Mouse (Mus musculus): ENCODE measurements around the gene Fgfr2.
"Not testable (repeated sequence)": the region's sequence is repeated elsewhere in the genome, so short reads cannot be mapped to it uniquely, and the experiment has no call there.

Fgfr2 gene

GRCm38 (mm10) chr7:132443134-132443533 lies 680.0 kb downstream of the Fgfr2 start:
- no peak for DNase-seq (ENCODE audit: low spot score)

- not testable (repeated sequence) for DNase-seq (ENCODE audit: low spot score)
Measured at GRCm38 (mm10) chr7:132442133-132442763, 680.9 kb downstream of the Fgfr2 start.

- no peak for DNase-seq (ENCODE audit: low spot score)
Measured at GRCm38 (mm10) chr7:132439916-132440315, 683.2 kb downstream of the Fgfr2 start.

GRCm38 (mm10) chr7:132438060-132438459 lies 685.1 kb downstream of the Fgfr2 start:
- no peak for DNase-seq (ENCODE audit: low spot score)

DNA sequence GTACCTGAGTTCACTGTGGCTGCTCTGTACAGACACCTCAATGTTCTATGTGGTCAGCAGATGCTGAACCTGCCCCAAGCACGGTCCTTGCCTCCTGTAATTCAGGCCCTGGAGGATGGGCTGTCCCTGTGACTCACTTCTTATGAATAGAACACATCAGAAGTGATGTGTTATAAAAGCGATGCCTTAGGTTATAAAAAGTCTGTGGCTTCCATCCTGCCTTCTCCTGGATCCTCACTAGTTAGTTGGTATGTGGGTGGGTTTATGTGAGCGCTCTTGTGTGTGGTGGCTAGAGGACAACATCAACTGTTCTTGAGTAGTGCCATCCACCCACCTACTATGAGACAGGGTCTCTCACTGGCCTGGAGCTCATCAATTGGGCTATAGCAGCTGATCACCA lies 685.7 kb downstream of the Fgfr2 start:
- DNase-seq (ENCODE audit: low spot score), result no peak

DNA sequence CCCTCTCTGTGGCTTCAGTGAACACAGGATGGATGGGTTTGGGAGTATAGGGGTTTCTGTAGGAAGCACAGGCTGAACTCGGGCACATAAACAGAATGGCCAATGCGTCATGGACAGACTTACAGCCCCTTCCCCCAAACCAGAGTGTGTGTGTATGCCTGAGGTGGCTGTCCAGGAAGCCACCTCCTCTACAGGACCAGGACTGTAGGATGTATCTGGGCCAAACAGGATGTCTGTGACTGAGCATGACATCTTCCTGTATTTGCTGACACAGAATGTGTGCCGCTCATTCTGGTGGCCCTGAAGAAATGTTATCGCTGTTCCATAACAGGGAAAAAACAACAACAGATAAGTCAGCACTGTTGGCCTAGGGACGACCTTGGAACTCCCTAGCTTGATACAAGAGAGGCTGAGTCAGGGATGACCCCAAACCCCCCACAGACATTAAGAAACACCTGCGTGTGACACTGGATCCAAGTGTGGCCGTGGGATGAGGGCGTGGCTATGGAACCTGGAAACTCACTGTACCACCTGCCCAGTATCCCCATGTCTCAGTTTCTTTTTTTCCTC lies 687.6 kb downstream of the Fgfr2 start:
- DNase-seq (ENCODE audit: low spot score), result no peak

- DNase-seq (ENCODE audit: low spot score), result no peak
Measured at GRCm38 (mm10) chr7:132429324-132429723, 693.8 kb downstream of the Fgfr2 start.

GRCm38 (mm10) chr7:132428308-132428707 lies 694.8 kb downstream of the Fgfr2 start:
- no peak for DNase-seq (ENCODE audit: low spot score)

GRCm38 (mm10) chr7:132426069-132426468 lies 697.1 kb downstream of the Fgfr2 start:
- DNase-seq (ENCODE audit: low spot score), result no peak

DNA sequence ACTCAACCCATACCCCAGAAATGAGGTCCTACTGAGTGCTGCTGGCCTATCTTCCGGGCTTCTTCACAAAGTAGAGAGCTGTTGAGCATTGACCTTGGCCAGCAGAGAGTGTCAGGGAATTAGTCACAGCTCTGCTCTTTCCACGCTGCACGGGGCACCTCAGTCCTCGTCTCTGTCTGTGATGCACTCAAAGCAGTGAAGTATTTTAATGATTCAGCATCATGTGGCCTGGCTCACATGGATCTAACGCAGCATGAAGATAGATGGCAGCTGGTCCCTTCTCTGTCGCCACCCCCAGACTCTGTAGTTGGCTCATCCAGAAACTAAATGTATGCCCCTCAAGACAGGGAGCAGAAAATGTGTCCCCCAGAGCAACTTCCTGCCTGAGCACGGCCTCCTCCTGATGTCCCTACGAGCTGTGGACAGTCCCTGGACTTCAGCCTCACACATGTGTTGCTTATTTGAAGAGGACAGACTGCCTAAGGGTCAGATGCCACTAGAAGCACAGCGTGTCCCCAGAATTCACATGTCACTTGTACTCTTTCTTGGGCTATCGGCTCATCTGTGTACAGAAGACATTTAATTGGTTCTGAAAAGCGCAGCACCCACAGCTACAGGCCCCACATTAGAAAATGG lies 697.7 kb downstream of the Fgfr2 start:
- no peak for DNase-seq (ENCODE audit: low spot score)

DNA sequence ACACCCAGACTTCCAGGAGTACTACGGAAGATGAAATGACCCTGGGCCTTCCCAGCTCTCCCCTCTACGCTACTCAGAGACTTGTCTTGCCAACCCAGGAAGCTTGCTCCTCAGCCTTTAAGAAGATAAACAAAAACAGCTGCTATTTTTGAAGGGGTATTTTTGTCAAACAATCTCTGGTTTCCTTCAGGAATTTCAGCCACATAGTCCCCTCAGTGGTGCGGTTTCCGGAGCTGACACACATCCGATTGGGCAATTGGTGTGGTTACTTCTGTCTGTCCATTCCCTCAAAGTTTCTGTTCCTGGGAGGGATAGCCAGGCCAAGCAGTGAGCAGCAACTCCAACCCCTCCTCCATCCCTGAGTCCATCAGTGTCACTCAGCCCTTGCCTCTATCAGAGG lies 699.6 kb downstream of the Fgfr2 start:
- DNase-seq (ENCODE audit: low spot score), result no peak

- DNase-seq (ENCODE audit: low spot score), result no peak
Measured at GRCm38 (mm10) chr7:132419378-132420255, 703.5 kb downstream of the Fgfr2 start.

DNA sequence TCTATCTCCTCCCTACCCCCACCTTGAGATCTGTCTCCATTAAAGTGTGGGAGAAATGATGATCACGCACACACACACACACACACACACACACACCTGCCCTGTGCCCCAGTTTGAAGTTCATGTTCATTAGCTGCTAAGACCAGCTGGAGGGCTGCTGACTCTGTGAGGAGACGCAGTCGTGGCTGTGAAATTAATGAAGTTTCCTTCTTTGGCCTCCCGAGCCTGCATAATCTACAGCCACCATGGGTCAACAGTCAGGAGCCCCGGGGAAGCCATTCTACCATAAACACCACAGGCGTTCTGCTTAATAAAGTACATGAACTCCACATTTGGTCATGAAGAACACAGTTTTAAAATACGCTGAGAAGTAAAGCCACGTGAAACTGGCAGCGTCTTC lies 706.3 kb downstream of the Fgfr2 start:
- no peak for DNase-seq (ENCODE audit: low spot score)

GRCm38 (mm10) chr7:132415866-132416265 lies 707.3 kb downstream of the Fgfr2 start:
- no peak for DNase-seq (ENCODE audit: low spot score)

DNA sequence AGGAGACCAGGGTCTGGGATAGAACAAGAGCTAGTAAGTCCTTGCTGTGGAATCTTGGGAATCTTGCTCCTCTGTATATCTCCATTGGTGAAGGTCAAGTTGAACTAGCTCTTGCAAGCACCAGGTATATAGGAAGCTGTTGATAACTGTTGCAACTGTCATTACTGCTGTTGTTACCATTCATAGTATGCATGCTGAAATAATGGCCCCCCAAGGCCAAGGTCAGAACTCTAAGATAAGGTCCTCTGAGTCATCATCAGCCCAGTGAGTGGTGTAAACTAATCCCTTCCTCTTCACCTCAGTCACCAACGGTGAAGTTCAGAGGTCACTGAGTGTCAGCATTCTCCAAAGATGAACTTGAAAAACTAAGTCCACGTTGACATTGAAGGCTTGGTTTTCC lies 710.6 kb downstream of the Fgfr2 start:
- DNase-seq (ENCODE audit: low spot score), result no peak

- no peak for DNase-seq (ENCODE audit: low spot score)
Measured at GRCm38 (mm10) chr7:132411708-132412107, 711.4 kb downstream of the Fgfr2 start.

- no peak for DNase-seq (ENCODE audit: low spot score)
Measured at GRCm38 (mm10) chr7:132410958-132411357, 712.2 kb downstream of the Fgfr2 start.

- DNase-seq (ENCODE audit: low spot score), result no peak
Measured at GRCm38 (mm10) chr7:132409890-132410289, 713.3 kb downstream of the Fgfr2 start.

DNA sequence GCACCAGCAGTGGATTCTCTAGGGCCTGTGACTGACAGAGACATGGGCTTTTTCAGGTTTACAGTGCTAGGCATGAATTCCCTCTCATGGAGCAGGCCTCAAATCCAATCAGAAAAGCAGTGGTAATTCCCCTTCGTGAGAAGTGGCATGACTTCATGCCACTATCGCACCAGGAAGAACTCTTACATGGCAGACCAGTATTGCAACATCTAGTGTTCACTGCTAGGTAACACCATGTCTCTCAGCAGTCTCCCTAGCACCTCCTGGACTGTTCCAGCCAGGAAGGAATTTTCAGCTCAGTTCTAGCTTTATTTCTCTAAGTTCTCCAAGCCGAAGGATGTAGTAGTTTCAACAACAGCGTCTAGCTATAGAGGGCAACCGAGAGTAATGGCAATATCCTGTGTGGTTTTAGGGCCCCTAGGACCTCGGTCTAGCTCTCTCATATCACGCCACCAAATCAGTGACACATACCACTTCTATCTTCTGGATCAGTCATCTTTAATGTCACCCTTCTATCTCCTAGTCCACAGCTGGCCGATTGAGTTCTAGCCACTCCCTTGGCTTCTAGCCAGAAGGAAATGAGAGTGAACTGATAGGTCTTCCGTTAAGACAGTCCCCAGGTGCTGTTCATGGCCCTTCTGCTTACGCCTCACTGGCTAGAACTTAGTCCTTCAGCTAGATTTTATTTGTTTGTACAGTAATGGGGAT lies 720.6 kb downstream of the Fgfr2 start:
- DNase-seq (ENCODE audit: low spot score), result peak; percentile 31

DNA sequence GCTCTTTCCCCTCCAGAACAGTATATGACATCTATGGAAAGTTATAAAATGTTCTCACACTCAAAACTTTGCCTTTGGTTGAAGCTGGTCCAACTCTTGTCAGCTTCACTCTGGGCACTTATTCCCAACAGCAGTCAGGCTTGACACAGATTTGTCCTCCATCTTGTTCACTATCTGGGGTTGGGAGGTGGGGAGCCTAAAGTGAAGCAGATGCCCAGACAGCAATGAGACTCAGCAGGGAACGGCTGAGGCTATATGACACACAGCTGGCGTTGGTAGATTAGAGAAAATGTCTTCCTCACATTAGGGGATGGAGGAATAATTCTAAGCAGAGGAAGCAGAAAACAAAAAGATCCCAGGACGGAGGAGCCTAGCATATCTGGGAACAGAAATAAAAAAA lies 724.7 kb downstream of the Fgfr2 start:
- DNase-seq (ENCODE audit: low spot score), result no peak

- DNase-seq (ENCODE audit: low spot score), result no peak
Measured at GRCm38 (mm10) chr7:132396661-132397322, 726.4 kb downstream of the Fgfr2 start.

Data from T-cell, adult 2 months (primary cell).